Mouse (Mus musculus): ENCODE measurements around the gene Pik3c2g.

The Pik3c2g gene

GRCm38 (mm10) chr6:139842626-139843025, 255.6 kb downstream of the Pik3c2g start:
- no peak for DNase-seq

GRCm38 (mm10) chr6:139843531-139843930, 256.5 kb downstream of the Pik3c2g start:
- DNase-seq, result no peak

DNA sequence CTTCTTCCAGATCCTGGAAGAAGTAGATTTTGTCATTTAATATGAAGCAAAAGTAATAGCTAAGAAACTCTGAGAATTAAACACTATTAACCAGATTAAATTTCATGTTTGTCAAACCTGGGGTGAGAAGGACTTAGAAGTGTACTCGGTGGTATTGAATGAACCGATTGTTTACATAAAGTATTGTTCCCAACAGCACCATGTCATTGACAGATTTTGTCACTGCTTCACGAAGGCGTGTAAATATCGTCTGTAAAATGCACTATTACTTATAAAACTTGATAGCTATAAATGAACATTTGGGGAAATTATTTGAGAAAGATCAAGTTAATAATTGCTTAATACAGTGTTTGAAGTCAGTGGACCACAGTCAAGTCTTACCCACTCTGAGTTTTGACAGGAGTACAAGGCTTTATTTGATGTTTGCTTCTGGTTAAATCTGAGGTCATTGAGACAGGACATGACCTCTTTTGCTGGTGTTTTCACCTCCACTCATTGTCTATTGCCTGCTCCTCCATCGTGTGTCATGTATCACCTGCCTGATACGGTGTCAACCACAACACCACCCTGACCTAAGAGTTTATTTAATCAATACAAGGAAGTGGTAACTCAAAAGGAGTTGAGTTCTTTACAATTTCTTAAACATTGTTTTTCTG, 260.0 kb downstream of the Pik3c2g start:
- no peak for DNase-seq

GRCm38 (mm10) chr6:139849931-139850330, 262.9 kb downstream of the Pik3c2g start:
- DNase-seq, result no peak

- DNase-seq, result no peak
Observed at GRCm38 (mm10) chr6:139851705-139852603, 264.9 kb downstream of the Pik3c2g start.

- peak; percentile 41 for DNase-seq
Observed at GRCm38 (mm10) chr6:139852836-139853235, 265.8 kb downstream of the Pik3c2g start.

- DNase-seq, result no peak
Observed at GRCm38 (mm10) chr6:139860141-139860540, 273.1 kb downstream of the Pik3c2g start.

- DNase-seq, result no peak
Observed at GRCm38 (mm10) chr6:139861534-139861933, 274.5 kb downstream of the Pik3c2g start.

DNA sequence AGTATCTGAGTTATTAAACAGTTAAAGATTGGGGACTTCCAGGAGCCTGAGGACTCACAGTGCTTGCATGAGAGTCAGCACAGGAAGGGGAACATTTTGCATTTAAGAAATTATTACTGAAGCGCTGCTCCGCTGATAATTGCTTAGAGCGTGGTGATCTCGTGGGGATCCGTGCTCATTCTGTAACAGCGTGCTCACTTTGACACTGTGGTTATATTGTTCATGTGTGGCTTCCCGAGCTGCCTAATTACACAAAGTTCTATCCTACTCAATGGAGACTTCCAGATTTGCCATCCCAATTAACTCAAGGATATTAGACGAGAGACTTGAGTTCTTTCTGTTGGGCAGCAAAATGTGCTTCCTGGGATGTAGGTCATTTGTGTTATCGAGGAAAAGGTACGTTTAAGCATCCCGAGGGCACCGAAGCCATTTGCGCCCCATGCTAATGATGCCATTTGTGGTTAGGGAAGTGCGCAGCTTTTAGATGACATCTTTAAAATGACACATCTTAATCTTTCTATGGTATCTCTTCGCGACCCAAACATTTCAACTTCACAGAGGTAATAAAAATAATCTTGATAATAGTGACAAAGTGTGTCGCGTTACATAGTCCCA, 278.1 kb downstream of the Pik3c2g start:
- no peak for DNase-seq

- peak; percentile 64 for DNase-seq
Observed at GRCm38 (mm10) chr6:139874418-139875176, 287.6 kb downstream of the Pik3c2g start.

DNA sequence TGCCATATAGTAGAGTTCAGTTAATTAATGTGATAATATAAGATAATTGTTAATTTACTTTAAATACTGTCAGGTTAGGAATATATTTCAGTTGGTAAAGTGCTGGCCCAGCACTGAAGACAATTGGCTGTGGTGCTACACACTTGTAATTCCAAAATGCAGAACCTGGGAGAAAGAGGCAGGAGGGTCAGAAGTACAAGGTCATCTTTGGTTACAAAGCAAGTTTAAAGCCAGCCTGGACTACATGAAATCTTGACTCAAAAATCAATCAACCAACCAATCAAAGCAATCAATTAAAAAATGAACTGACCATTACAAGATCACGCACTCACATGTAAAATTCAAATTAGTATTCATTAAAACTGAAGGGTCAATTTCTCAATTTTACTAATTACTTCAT, 289.7 kb downstream of the Pik3c2g start:
- DNase-seq, result no peak

GRCm38 (mm10) chr6:139877476-139878361, 290.7 kb downstream of the Pik3c2g start:
- DNase-seq, result no peak

GRCm38 (mm10) chr6:139878362-139878696, 291.3 kb downstream of the Pik3c2g start:
- peak; percentile 41 for DNase-seq

GRCm38 (mm10) chr6:139882076-139882475, 295.1 kb downstream of the Pik3c2g start:
- no peak for DNase-seq

DNA sequence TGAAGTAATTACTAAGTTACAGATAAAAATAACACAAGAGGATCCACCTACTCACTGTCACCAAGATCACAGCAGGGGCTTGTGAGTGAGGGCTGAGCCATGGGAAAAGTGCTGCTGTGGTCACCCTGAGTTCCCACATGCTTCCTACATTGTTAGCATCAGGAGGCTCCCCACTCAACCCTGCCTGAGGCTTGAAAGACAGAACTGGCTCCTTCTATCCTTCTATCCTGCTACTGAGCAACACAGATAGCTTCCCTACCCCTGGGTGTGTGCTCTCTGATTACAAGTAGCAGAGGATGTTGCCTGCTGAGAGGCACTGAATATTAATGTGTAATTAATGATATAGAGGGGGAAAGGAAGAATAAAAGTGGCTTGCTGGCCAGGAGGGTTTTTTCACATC, 300.2 kb downstream of the Pik3c2g start:
- no peak for DNase-seq

DNA sequence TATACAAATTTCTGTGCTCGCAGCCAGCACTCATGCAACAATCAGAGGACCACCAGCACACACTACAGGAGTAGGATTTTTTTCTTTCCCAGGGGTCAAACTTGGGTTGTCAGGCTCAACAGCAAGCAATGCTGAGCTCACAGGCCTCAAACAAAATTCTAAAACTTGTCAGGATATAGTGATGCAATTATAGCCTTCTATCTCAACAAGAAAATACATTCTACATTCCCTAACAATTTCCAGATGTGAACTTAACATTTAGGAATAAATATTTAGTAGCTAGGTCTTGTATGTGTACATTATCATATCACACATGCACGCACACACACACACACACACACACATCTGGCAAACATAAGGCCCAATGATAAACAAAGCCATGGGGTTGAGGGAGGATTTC, 308.6 kb downstream of the Pik3c2g start:
- DNase-seq, result no peak

DNA sequence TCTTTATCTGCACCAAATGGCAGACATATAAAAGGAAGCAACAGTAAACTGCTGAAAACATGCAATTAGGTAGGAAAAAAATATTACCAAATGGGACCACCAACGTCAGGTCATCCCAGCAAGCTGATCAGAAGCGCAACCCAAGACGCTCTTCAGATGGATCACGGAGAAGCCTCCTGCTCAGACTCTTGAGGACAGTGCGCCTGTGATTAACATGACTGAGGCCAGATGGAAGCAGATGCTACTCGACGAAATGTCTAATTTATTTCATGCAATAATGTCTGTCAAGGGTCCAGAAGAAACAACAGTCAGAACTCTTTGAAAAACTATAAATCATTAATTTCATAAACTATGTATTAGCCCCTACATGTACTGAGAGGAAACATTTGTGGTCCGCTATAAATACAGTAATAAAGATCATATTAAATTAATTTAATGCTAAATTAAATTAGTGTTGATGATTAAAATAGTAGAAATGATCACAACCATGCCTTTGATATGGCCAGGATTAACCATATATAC, 312.7 kb downstream of the Pik3c2g start:
- DNase-seq, result no peak

DNA sequence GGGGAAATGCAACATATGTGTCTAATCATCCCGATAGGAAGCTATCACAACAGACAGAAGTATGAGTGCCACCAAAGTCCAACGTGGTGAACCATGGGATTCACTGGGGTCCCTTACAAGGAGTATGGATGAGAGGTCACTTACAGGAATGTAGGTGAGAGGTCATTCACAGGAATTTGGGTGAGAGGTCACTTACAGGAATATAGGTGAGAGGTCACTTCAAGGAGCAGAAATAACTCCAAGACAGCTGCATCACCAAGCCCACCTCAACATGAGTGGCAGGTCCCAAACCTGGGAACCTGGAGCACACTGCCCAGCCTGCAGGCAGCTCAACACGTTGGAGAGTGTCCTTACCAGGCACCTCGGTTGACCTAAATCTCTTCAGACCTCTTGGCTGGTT, 314.8 kb downstream of the Pik3c2g start:
- DNase-seq, result no peak

DNA sequence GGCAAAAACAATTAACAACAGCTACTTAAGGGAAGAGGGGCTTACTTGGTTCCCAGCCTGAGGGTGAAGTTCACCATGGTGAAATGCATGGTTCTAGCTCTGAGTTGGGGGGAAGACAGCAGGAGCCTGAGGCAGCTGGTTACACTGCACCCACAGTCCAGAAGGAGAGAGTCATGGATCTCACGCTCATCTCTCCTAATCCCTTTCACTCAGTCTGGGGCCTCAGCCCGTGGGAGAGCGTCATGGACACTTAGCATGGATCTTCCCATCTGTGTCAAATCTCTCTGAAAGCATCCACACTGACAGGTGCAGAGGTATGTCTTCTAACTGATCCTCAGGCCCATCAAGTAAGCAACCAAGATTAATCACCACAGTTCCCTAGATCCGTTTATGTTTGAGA, 320.1 kb downstream of the Pik3c2g start:
- DNase-seq, result no peak

- no peak for DNase-seq
Observed at GRCm38 (mm10) chr6:139908997-139909669, 322.1 kb downstream of the Pik3c2g start.

GRCm38 (mm10) chr6:139928766-139929165, 341.7 kb downstream of the Pik3c2g start:
- no peak for DNase-seq
